Mouse (Mus musculus): ENCODE data around the gene Gdf7.

GRCm38 (mm10) chr12:8327675-8328053 lies 25.9 kb upstream of the Gdf7 start:
- no peak for TF ChIP-seq CTCF (IDR thresholded peaks at IDR 0.05; ENCODE audit: low read depth, low read length)
- no peak for TF ChIP-seq TAL1 (conservative IDR thresholded peaks at IDR 0.05; ENCODE audit: low read depth, low read length)
- TF ChIP-seq GATA1 (IDR thresholded peaks at IDR 0.05; ENCODE audit: borderline replicate concordance, low read length) = no peak
- no peak for TF ChIP-seq GATA2 (IDR thresholded peaks at IDR 0.05; ENCODE audit: borderline replicate concordance, low read depth, low read length)
- no peak for TF ChIP-seq POLR2AphosphoS5 (IDR thresholded peaks at IDR 0.05; ENCODE audit: insufficient replicate concordance, low read depth, low read length)
